Mouse (Mus musculus): ENCODE data around the gene Map3k11. TPM values are rescaled to one million over a fixed set of nuclear protein-coding genes. Genes with fewer than 3 reads are reported as not detected.

Map3k11 gene
- polyA plus RNA-seq, 1 experiment from 2014 or later: 36.6 TPM

DNA sequence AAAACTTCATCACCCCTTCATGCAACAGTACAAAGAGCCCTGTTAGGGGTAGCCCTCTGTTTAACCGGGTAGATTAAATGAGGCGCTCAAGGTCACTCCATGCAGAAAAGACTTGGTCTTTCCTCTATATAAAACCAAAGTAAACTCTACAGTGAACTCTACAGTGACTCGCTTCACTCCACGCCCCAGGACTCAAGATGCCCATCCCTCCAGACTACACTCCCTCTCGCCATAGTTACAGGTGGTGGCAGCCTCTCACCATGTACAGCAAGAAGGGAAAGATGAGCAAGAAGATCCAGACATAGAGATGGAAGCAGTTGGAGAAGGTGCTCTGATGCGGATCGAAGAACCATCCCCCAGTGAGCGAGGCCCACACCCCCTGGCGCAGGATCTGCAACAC lies 804 bp upstream of the Map3k11 start:
- Histone ChIP-seq H3K4me3 (ENCODE audit: low read depth, low read length) (peak overlapping the region; percentile 92), H3K36me3 (ENCODE audit: insufficient read depth) (peaks cover 58% of the 10 kb centered on the region)

DNA sequence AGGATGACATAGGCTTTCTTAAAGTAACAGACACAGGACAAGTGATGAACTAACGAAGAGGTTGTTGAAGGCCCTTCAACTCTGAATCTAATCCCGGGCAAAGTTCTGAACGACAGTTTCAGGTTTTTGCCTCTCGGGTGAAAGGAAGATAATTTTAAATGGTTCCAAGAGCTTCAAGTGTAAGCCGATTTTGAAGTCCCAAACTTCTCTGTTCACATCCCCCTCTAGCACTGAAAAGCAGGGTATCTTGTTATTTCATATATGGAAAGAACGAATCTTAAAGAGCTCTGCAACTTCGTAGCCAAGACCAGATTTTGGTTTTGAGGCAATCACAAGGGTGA lies 516 bp downstream of the Map3k11 start:
- Histone ChIP-seq H3K27ac (ENCODE audit: low read depth) (peak overlapping the region; percentile 94), H3K4me3 (ENCODE audit: low read depth, low read length) (peak overlapping the region; percentile 92), H3K36me3 (ENCODE audit: insufficient read depth) (peaks cover 58% of the 10 kb centered on the region), H3K27me3 (ENCODE audit: insufficient read depth, low read length) (no peaks in the 10 kb centered on the region), H3K4me1 (ENCODE audit: insufficient read depth) (peaks cover 16% of the 10 kb centered on the region; the same call in 1 of the 2 replicates), H3K9me3 (ENCODE audit: low read depth, low read length) (no peaks in the 10 kb centered on the region), H3K9ac (peak overlapping the region; percentile 88), H3K4me2 (peak overlapping the region; percentile 97)
- WGBS: under 1% methylated on average over 7 of the region's 7 CpGs
- ATAC-seq (ENCODE audit: insufficient read depth) (no peak), DNase-seq (no peak)
- TF ChIP-seq CTCF (IDR thresholded peaks at IDR 0.05; ENCODE audit: low read depth): no peak

More for the DNA sequence above, 804 bp upstream of the Map3k11 start:
- Histone ChIP-seq H3K4me1 (ENCODE audit: insufficient read depth) (peaks cover 16% of the 10 kb centered on the region; the same call in 1 of the 2 replicates), H3K9me3 (ENCODE audit: low read depth, low read length) (no peaks in the 10 kb centered on the region), H3K27ac (ENCODE audit: low read depth) (no peak overlapping the region), H3K27me3 (ENCODE audit: insufficient read depth, low read length) (no peaks in the 10 kb centered on the region), H3K4me2 (peak overlapping the region; percentile 97), H3K9ac (peak overlapping the region; percentile 84)
- ATAC-seq (ENCODE audit: insufficient read depth) (no peak), DNase-seq (no peak)
- TF ChIP-seq CTCF (IDR thresholded peaks at IDR 0.05; ENCODE audit: low read depth): no peak
- WGBS: 18% methylated on average over 9 of the region's 9 CpGs

DNA sequence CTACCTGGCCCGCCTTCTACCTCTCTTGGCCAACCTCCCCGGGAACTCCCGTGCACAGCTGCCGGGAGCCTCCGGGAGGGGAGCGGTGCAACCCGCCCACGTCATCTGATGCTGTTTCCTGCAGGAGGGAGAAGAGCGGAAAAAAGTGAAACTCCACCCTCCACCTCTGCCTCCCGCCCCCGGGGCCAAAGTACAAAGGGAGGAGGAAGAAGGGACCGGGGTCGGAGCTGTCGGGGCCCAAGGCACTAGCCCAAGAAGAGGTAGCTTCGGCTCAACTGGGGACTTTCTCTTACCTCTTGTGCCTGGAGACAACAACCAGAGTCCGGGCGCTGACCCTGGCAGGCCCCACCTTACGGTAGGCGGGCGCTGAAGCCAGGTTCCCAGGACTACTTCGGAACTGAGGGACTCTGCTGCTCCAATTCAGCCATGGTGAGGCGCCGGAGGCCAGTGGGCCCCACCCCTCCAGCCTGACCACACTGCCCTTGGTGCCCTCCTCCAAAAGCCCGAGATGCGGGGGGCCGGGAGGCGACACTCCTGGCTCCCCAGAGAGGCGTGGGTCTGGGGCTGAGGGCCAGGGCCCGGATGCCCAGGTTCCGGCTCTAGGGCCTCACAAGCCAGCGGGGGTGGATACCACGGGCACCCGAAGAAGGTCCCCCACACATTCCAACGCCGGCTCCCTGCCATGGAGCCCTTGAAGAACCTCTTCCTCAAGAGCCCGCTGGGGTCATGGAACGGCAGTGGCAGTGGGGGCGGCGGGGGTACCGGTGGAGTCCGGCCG lies 1.2 kb downstream of the Map3k11 start:
- peak; percentile 62 for ATAC-seq (ENCODE audit: insufficient read depth)
- Histone ChIP-seq H3K9ac (peak overlapping the region; percentile 88), H3K9me3 (ENCODE audit: low read depth, low read length) (no peaks in the 10 kb centered on the region), H3K4me3 (ENCODE audit: low read depth, low read length) (peak overlapping the region; percentile 92), H3K4me2 (peak overlapping the region; percentile 97), H3K4me1 (ENCODE audit: insufficient read depth) (peaks cover 16% of the 10 kb centered on the region; the same call in 1 of the 2 replicates), H3K27ac (ENCODE audit: low read depth) (peak overlapping the region; percentile 94), H3K27me3 (ENCODE audit: insufficient read depth, low read length) (no peaks in the 10 kb centered on the region), H3K36me3 (ENCODE audit: insufficient read depth) (peaks cover 57% of the 10 kb centered on the region)
- WGBS: 4% methylated on average over 42 of the region's 42 CpGs
- no peak for TF ChIP-seq CTCF (IDR thresholded peaks at IDR 0.05; ENCODE audit: low read depth)
- DNase-seq: peak; percentile 90

DNA sequence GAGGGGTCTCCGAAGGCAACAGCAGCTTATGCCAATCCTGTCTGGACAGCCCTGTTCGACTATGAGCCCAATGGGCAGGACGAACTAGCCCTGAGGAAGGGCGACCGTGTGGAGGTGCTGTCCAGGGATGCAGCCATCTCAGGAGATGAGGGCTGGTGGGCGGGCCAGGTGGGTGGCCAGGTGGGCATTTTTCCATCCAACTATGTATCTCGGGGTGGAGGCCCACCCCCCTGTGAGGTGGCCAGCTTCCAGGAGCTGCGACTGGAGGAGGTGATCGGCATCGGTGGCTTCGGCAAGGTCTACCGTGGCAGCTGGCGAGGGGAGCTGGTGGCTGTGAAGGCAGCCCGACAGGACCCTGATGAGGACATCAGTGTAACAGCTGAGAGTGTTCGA lies 1.8 kb downstream of the Map3k11 start:
- ATAC-seq (ENCODE audit: insufficient read depth) (no peak), DNase-seq (no peak)
- peaks cover 16% of the 10 kb centered on the region; the same call in 1 of the 2 replicates for H3K4me1 ChIP-seq (ENCODE audit: insufficient read depth)
- peak overlapping the region; percentile 92 for H3K4me3 ChIP-seq (ENCODE audit: low read depth, low read length)
- H3K9me3 ChIP-seq (ENCODE audit: low read depth, low read length): no peaks in the 10 kb centered on the region
- H3K27ac ChIP-seq (ENCODE audit: low read depth): peak overlapping the region; percentile 94
- H3K4me2 ChIP-seq: peak overlapping the region; percentile 97
- 49% methylated on average over 15 of the region's 15 CpGs for WGBS
- peaks cover 57% of the 10 kb centered on the region for H3K36me3 ChIP-seq (ENCODE audit: insufficient read depth)
- H3K27me3 ChIP-seq (ENCODE audit: insufficient read depth, low read length): no peaks in the 10 kb centered on the region
- peak overlapping the region; percentile 88 for H3K9ac ChIP-seq
- TF ChIP-seq CTCF (IDR thresholded peaks at IDR 0.05; ENCODE audit: low read depth): no peak

DNA sequence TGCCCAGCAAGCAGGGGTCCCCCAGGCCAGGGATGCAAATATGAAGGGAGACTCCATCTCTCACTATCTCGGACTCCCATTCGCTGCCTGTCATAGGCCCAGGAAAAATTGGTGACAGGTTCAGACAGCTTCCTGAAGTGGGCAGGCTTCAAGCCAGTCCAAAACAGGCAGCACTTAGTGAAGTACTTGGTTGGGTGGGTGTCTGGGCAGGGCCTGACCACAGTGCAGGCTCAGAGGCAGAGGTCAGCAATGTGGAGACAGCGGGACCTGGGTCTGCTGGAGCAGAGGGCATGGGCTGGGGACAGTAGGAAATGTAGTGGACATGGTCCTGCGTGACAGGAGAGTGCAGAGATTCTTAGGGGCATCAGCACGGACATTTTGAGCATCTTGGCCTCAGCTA lies 3.1 kb downstream of the Map3k11 start:
- 75% methylated on average over 5 of the region's 5 CpGs for WGBS
- DNase-seq: no peak
- Histone ChIP-seq H3K4me3 (ENCODE audit: low read depth, low read length) (peak overlapping the region; percentile 92), H3K27ac (ENCODE audit: low read depth) (peak overlapping the region; percentile 70), H3K9me3 (ENCODE audit: low read depth, low read length) (no peaks in the 10 kb centered on the region), H3K27me3 (ENCODE audit: insufficient read depth, low read length) (no peaks in the 10 kb centered on the region), H3K36me3 (ENCODE audit: insufficient read depth) (peaks cover 57% of the 10 kb centered on the region), H3K4me1 (ENCODE audit: insufficient read depth) (peaks cover 16% of the 10 kb centered on the region; the same call in 1 of the 2 replicates), H3K9ac (peak overlapping the region; percentile 88), H3K4me2 (peak overlapping the region; percentile 97)
- TF ChIP-seq CTCF (IDR thresholded peaks at IDR 0.05; ENCODE audit: low read depth): no peak
- no peak for ATAC-seq (ENCODE audit: insufficient read depth)

DNA sequence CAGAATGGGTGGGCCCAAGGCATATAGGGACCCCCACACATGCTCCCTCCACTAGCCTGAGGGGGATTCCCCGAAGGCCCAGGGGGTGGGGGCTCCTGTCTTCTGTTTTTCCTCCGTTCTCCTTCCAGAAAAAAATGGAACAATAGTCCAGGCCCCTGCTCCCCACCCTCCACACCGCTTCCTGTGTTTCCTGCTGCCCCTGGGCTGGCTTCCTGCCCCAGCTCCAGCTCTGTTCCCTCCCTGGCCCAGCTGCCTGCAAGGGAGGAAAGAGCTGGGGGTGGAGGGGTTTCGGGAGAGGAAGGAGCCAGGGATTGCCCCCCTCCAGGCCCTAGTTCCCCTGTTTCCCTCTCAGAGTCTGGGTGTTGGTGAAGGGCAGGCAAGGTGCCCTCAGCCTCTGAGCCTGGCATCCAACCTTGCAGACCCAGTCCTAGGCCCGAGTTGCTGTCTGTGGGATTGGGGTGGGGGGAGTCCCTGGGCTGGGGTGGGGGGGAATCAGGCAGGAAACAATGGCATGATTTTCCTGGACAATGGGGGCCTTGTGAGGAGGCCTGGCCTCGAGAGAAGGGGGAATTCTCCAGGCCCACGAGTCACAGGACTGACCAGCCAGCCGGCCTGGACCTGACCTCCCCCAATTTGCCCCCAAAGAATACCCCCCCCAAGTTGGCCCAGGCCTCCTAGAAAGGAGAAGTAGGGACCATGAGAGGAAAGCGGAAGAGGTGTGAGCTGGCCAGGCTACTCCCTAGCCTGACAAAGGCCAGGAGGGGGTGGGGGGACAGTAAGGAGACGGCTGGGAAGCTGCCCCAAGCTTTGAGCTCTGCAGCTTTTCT lies 3.8 kb downstream of the Map3k11 start:
- H3K4me3 ChIP-seq (ENCODE audit: low read depth, low read length): peak overlapping the region; percentile 92
- H3K27me3 ChIP-seq (ENCODE audit: insufficient read depth, low read length): no peaks in the 10 kb centered on the region
- DNase-seq: peak; percentile 64
- H3K36me3 ChIP-seq (ENCODE audit: insufficient read depth): peaks cover 64% of the 10 kb centered on the region
- H3K27ac ChIP-seq (ENCODE audit: low read depth): peak overlapping the region; percentile 70
- ATAC-seq (ENCODE audit: insufficient read depth): no peak
- H3K4me1 ChIP-seq (ENCODE audit: insufficient read depth): peaks cover 16% of the 10 kb centered on the region; the same call in 1 of the 2 replicates
- 55% methylated on average over 10 of the region's 10 CpGs for WGBS
- peak overlapping the region; percentile 97 for H3K4me2 ChIP-seq
- TF ChIP-seq CTCF (IDR thresholded peaks at IDR 0.05; ENCODE audit: low read depth): no peak
- peak overlapping the region; percentile 88 for H3K9ac ChIP-seq
- H3K9me3 ChIP-seq (ENCODE audit: low read depth, low read length): no peaks in the 10 kb centered on the region
